Mouse (Mus musculus): ENCODE measurements around the gene Skor1. TPM values are rescaled to one million over a fixed set of nuclear protein-coding genes. Genes with fewer than 3 reads are reported as not detected.

The Skor1 gene
- polyA plus RNA-seq, 1 experiment = not detected

DNA sequence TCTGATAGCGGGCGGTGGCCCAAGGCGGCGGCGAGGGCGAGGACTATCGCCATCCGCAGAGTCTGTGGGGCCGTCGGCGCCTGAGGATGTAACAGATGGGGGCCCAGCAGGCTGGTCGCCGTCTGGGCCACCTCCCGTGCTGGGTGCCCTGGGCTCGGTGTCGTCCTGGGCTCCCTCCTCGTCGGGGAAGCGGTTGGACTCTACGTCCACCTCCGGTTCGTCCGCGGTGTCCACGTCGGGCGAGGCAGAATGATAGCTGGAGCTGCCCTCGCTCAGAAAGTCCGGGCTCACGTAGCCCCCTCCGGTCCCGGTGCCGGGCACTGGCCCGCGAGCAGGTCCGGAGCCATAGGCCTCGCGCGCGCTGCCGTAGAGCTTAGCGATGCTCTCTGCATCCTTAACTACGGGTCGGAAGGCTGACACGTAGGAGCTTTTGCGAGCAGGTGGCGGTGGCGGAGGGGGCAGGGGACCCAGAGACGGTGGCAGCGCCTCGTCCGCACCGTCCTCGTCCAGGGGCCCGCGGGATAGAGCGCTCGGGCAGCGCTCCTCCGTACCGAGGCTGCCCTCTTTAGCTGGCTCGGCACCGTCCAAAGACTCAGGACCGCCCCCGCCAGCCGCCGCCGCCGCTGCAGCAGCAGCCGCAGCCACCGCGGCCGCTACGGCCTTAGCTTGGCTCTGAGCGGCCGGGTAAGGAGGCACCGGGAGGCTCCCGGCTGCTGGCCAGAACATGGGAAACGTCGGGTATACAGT is 4.1 kb downstream of the Skor1 start:
- TF ChIP-seq POLR2A (IDR thresholded peaks at IDR 0.05; ENCODE audit: borderline replicate concordance, low read depth, low read length) (no peak), CTCF (IDR thresholded peaks at IDR 0.05; ENCODE audit: low read depth, low read length) (no peak)
- H3K27ac ChIP-seq (ENCODE audit: insufficient read depth, low read depth, low read length) = no peak overlapping the region
- H3K4me1 ChIP-seq (ENCODE audit: control insufficient read depth, insufficient read depth, low read length) = no peaks in the 10 kb centered on the region
- H3K4me3 ChIP-seq (ENCODE audit: insufficient read depth, low read length) = no peak overlapping the region

DNA sequence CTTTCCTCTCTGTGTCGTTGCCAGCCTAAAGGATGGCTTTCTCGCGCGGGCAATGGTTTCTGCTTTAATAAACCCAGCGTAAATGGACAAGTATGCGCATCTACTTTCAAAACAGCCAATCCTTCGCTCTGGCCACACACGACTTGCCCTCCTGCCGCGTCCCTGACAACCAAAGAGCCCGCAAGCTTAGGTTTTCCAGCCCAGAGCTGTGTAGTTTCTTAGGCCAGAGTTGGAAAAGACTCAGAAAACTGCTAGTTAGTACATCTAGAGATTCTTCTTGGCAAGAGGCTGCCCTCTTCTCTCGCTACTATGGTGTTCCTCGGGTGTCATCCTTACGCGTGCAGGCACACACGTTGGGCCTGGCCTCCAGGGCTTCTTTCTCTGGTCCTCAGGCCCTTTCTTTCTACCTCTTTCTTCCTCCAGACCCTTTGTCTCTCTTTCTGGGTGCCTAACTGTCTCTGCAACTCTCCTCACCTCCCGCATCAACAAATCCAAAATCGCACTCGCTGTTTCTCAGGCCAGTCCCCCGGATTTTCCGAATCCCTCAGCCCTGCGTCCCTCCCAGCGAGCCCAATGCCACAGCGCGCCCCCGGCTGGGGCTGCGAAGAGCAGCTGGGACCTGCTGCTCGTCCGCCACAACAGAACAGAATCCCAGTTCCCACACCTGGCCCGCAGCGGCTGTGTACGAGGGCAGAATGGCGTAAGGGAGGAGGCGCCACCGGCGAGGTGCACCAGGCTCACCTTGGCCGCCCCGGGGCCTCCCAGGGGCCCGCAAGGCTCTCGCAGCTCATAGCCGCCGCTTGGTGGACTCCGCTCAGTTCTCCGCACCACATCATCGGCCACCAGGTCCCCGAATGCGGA is 4.9 kb downstream of the Skor1 start:
- TF ChIP-seq CTCF (IDR thresholded peaks at IDR 0.05; ENCODE audit: low read depth, low read length) (no peak), POLR2A (IDR thresholded peaks at IDR 0.05; ENCODE audit: borderline replicate concordance, low read depth, low read length) (no peak)
- H3K4me1 ChIP-seq (ENCODE audit: control insufficient read depth, insufficient read depth, low read length) = no peaks in the 10 kb centered on the region
- no peak overlapping the region for H3K27ac ChIP-seq (ENCODE audit: insufficient read depth, low read depth, low read length)
- H3K4me3 ChIP-seq (ENCODE audit: insufficient read depth, low read length) = no peak overlapping the region

DNA sequence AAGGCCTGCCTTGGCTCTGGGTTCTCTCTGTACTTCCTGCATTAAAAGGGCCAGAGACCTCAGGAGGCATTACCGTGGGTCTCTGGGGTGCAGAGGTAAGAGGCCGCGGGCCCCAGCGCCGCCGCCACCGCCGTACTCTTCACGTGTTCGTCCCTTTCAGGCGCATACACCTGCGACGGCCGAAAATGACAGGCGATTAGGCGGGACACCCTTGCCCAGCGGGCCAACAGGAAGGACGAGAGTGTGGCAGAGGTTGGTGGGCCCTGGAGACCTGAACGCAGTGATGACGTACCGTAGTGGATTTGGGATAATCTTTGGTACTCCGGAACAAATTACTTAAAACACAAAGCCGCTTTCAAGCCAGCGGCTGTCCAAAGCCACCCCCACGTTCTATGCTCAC is 5.5 kb downstream of the Skor1 start:
- Histone ChIP-seq H3K4me3 (ENCODE audit: insufficient read depth, low read length) (no peak overlapping the region), H3K4me1 (ENCODE audit: control insufficient read depth, insufficient read depth, low read length) (no peaks in the 10 kb centered on the region), H3K27ac (ENCODE audit: insufficient read depth, low read depth, low read length) (no peak overlapping the region)
- no peak for TF ChIP-seq POLR2A (IDR thresholded peaks at IDR 0.05; ENCODE audit: borderline replicate concordance, low read depth, low read length)
- no peak for TF ChIP-seq CTCF (IDR thresholded peaks at IDR 0.05; ENCODE audit: low read depth, low read length)

DNA sequence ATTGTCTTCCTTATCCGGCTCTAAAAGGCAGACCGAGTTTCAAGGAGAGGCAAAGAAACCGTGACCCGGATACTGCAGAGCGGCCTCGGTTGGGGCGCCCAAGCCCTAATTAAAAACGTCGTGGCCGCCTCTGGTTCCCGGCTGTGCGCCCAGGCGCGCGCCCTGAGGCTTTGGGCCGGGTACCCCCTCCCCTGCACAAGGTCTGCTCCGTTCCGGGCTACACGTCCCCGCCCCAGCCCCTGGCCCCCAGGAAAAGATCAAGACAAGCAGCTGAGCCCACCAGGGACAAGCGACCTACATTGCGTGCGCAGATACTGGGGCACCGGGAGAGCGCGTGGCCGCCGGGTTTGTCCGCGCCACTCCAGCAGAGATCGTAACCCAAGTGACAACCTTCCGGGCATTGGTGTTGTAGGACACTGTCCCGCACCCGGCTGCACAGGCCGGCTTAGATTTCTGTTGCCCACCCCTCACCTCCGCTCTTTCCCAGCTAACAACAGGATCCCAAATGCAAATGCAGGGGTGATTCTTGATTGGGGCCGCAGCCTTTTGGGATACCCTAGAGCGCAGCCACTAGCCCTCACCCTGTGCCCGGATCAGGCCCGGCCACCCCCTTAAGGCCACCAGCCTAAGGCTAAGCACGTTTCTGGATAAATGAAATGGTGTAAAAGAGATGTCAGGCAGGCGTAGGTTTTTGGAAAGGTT is 6.3 kb downstream of the Skor1 start:
- TF ChIP-seq CTCF (IDR thresholded peaks at IDR 0.05; ENCODE audit: low read depth, low read length) (no peak), POLR2A (IDR thresholded peaks at IDR 0.05; ENCODE audit: borderline replicate concordance, low read depth, low read length) (no peak)
- Histone ChIP-seq H3K4me3 (ENCODE audit: insufficient read depth, low read length) (no peak overlapping the region), H3K27ac (ENCODE audit: insufficient read depth, low read depth, low read length) (no peak overlapping the region), H3K4me1 (ENCODE audit: control insufficient read depth, insufficient read depth, low read length) (no peaks in the 10 kb centered on the region)

DNA sequence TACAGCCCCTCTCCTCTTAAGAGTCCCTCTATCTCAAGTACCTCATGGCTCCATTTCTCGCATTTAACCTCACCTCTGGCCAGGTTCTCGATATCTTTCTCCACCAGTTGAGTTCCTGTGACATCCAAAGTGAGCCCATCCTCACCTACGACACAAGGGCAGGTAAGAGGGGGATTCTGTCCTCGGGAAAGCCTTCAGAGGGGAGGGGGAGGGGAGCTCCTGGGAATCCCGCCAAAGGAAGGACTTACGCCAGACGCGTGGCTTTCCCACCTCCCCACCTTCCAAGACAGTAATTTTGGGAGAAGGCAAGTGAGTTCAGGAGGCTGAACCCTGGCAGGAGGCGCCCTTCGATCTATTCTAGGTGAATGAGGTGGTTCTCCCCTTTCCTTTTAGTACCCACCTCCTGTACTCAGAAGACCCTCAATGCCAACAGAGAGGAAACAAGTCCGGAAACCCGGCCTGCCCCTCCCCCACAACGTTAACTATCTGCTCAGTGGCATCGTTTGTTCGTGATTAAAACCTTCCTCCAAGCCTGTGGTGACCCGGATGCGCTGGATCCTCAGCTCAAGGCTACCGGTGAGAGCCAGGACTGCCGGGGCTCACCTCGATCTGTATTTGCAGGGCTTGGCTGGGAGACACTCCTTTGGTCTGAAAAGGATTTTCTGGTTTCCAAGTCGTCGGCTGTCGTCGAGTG is 7.0 kb downstream of the Skor1 start:
- no peaks in the 10 kb centered on the region for H3K4me1 ChIP-seq (ENCODE audit: control insufficient read depth, insufficient read depth, low read length)
- H3K4me3 ChIP-seq (ENCODE audit: insufficient read depth, low read length) = no peak overlapping the region
- TF ChIP-seq CTCF (IDR thresholded peaks at IDR 0.05; ENCODE audit: low read depth, low read length) (no peak), POLR2A (IDR thresholded peaks at IDR 0.05; ENCODE audit: borderline replicate concordance, low read depth, low read length) (no peak)
- H3K27ac ChIP-seq (ENCODE audit: insufficient read depth, low read depth, low read length) = no peak overlapping the region

DNA sequence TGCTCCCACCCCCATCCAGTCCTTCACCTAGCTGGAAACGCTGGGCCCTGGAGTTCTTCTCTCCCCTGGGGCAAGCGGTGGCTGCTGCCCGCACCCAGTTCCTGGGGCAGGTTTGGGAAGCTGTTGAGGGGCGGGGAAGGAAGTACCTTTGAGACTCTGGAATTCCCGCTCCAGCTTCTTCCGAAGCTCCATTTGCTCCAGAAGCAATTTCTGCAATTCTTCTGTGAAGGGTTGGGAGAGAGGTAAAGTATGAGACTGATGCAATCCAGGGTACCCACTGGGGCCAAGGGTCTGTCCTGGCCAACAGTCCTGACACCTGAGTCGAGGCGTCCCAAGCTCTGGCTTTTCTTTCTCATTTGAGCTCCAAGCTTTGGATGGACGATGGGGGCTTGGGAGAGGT is 8.6 kb downstream of the Skor1 start:
- TF ChIP-seq POLR2A (IDR thresholded peaks at IDR 0.05; ENCODE audit: borderline replicate concordance, low read depth, low read length) (no peak), CTCF (IDR thresholded peaks at IDR 0.05; ENCODE audit: low read depth, low read length) (no peak)
- H3K4me1 ChIP-seq (ENCODE audit: control insufficient read depth, insufficient read depth, low read length) = no peaks in the 10 kb centered on the region
- H3K4me3 ChIP-seq (ENCODE audit: insufficient read depth, low read length) = no peak overlapping the region
- H3K27ac ChIP-seq (ENCODE audit: insufficient read depth, low read depth, low read length) = no peak overlapping the region

DNA sequence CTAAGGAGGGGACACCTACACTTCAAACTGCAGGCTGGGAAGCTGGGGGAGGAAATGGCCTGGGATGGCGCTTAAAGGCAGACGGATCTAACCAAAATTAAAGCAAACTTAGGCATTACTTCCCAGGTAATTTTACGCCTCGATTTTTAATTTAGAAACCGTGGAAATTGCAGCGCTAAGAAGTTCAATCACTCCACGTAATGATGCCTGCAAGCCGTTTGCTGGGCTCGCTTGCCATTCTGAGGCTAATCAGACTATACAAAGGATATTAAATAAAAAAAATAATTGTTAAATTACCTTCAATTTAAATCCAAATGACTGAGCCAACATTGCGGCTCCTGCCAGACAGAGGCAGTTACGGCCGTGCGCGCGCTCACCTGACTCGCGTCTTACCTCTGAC is 9.1 kb downstream of the Skor1 start:
- H3K4me1 ChIP-seq (ENCODE audit: control insufficient read depth, insufficient read depth, low read length) = no peaks in the 10 kb centered on the region
- no peak for TF ChIP-seq POLR2A (IDR thresholded peaks at IDR 0.05; ENCODE audit: borderline replicate concordance, low read depth, low read length)

DNA sequence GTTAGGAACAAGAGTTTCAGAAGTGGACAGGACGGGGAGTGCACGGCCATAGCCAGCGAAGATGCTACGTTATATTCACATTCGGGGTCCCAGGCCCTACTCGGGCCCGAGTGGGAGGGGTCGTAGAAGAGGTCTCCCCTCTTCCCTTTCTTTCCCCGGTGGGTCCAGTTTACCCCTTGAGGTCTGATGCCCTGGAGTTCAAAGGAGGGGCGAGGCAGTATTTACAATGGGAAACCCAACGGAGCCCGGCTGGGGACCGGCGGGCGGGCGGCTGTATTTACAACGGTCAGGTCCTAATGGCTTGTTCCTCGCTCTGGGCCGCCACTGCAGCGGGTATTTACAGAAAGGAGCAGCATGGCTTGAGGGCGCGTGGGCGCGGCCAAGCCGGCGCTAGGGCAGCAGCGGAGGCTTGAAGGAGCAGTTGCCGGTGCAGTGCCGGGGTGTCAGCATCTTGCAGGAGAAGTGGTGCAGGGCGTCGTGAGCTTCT is 10.2 kb downstream of the Skor1 start:
- Histone ChIP-seq H3K4me3 (ENCODE audit: insufficient read depth, low read length) (no peak overlapping the region), H3K27ac (ENCODE audit: insufficient read depth, low read depth, low read length) (no peak overlapping the region), H3K4me1 (ENCODE audit: control insufficient read depth, insufficient read depth, low read length) (0 out of 2 replicates have a peak, but pooled peaks cover under 1% of the 10 kb centered on the region)
- no peak for TF ChIP-seq POLR2A (IDR thresholded peaks at IDR 0.05; ENCODE audit: borderline replicate concordance, low read depth, low read length)
- TF ChIP-seq CTCF (IDR thresholded peaks at IDR 0.05; ENCODE audit: low read depth, low read length) = no peak

More for the DNA sequence above, 9.1 kb downstream of the Skor1 start:
- no peak overlapping the region for H3K4me3 ChIP-seq (ENCODE audit: insufficient read depth, low read length)
- no peak overlapping the region for H3K27ac ChIP-seq (ENCODE audit: insufficient read depth, low read depth, low read length)

DNA sequence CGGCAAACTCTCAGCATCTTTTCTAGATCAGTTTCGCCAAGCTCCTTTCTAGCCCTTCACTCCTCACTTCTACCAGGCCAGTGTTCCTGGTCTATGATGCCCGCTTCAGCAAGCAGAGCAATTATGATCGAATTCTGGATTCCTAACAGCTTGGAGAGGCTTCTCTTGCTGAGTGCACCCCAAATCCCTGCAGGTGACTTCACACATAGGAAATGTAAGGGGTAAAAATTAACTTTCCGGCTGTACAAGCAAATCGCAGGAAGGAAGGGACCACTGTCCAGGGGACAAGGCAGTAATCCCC is 11.2 kb downstream of the Skor1 start:
- no peak for TF ChIP-seq POLR2A (IDR thresholded peaks at IDR 0.05; ENCODE audit: borderline replicate concordance, low read depth, low read length)
- no peak for TF ChIP-seq CTCF (IDR thresholded peaks at IDR 0.05; ENCODE audit: low read depth, low read length)
- 0 out of 2 replicates have a peak, but pooled peaks cover 2% of the 10 kb centered on the region for H3K4me1 ChIP-seq (ENCODE audit: control insufficient read depth, insufficient read depth, low read length)
- no peak overlapping the region for H3K4me3 ChIP-seq (ENCODE audit: insufficient read depth, low read length)
- no peak overlapping the region for H3K27ac ChIP-seq (ENCODE audit: insufficient read depth, low read depth, low read length)

Data from bone marrow macrophage, adult 2 months (primary cell).